Mouse (Mus musculus): ENCODE measurements at regions not wholly inside any gene's neighbourhood (a gene's known extent, or its start where the extent isn't known, plus 50 kb on each side); places are given as distances from the start of the nearest gene placed in this dataset.

GRCm38 (mm10) chr15:87290987-87291529 is 253.0 kb upstream of the Fam19a5 start:
- TF ChIP-seq CTCF (IDR thresholded peaks at IDR 0.05) (no peak), EP300 (IDR thresholded peaks at IDR 0.05) (no peak)

Data from lung, postnatal 0 days (tissue).